Mouse (Mus musculus): Measurements from ENCODE around the gene Pax6.

Gene Pax6

GRCm38 (mm10) chr2:105671116-105671797 lies 2.6 kb downstream of the Pax6 start:
- 43% methylated on average over 9 of the region's 9 CpGs for WGBS

GRCm38 (mm10) chr2:105671798-105672595 lies 3.3 kb downstream of the Pax6 start:
- WGBS: 30% methylated on average over 25 of the region's 25 CpGs

- 17% methylated on average over 16 of the region's 16 CpGs for WGBS
Observed at GRCm38 (mm10) chr2:105672596-105672960, 3.9 kb downstream of the Pax6 start.

GRCm38 (mm10) chr2:105673054-105673453 lies 4.4 kb downstream of the Pax6 start:
- 11% methylated on average over 6 of the region's 6 CpGs for WGBS

- 34% methylated on average over 10 of the region's 10 CpGs for WGBS
Observed at GRCm38 (mm10) chr2:105673631-105674060, 4.9 kb downstream of the Pax6 start.

GRCm38 (mm10) chr2:105674061-105674874 lies 5.6 kb downstream of the Pax6 start:
- WGBS: 21% methylated on average over 36 of the region's 36 CpGs

- WGBS: 2% methylated on average over 49 of the region's 49 CpGs
Observed at GRCm38 (mm10) chr2:105674875-105675729, 6.4 kb downstream of the Pax6 start.

GRCm38 (mm10) chr2:105675730-105676079 lies 7.0 kb downstream of the Pax6 start:
- WGBS: 2% methylated on average over 11 of the region's 11 CpGs

GRCm38 (mm10) chr2:105676080-105676908 lies 7.6 kb downstream of the Pax6 start:
- WGBS: 2% methylated on average over 77 of the region's 77 CpGs

- WGBS: 18% methylated on average over 11 of the region's 11 CpGs
Observed at GRCm38 (mm10) chr2:105676909-105677433, 8.3 kb downstream of the Pax6 start.

GRCm38 (mm10) chr2:105677434-105678105 lies 8.9 kb downstream of the Pax6 start:
- WGBS: 31% methylated on average over 11 of the region's 11 CpGs

- WGBS: 36% methylated on average over 4 of the region's 4 CpGs
Observed at GRCm38 (mm10) chr2:105678306-105678705, 9.6 kb downstream of the Pax6 start.

- 35% methylated on average over 7 of the region's 7 CpGs for WGBS
Observed at GRCm38 (mm10) chr2:105678880-105679321, 10.2 kb downstream of the Pax6 start.

- WGBS: 25% methylated on average over 2 of the region's 2 CpGs
Observed at GRCm38 (mm10) chr2:105679331-105679730, 10.6 kb downstream of the Pax6 start.

- WGBS: 26% methylated on average over 22 of the region's 24 CpGs
Observed at GRCm38 (mm10) chr2:105680146-105680998, 11.7 kb downstream of the Pax6 start.

GRCm38 (mm10) chr2:105680999-105681710 lies 12.5 kb downstream of the Pax6 start:
- 52% methylated on average over 30 of the region's 30 CpGs for WGBS

GRCm38 (mm10) chr2:105682011-105682501 lies 13.4 kb downstream of the Pax6 start:
- WGBS: 12% methylated on average over 23 of the region's 23 CpGs
